Mouse (Mus musculus): ENCODE measurements around the gene Foxd2. TPM values are rescaled to one million over a fixed set of nuclear protein-coding genes. Genes with fewer than 3 reads are reported as not detected.
A peak's percentile ranks its signal among the peaks of the same experiment; 100 is the strongest.

Gene Foxd2
- polyA plus RNA-seq, 1 experiment from 2014 or later, result 5.2 TPM

- peaks cover 17% of the 10 kb centered on the region; the same call in 1 of the 2 replicates for H3K27me3 ChIP-seq
- no peak for ATAC-seq (ENCODE audit: low FRiP score, low read depth)
Observed at GRCm38 (mm10) chr4:114937459-114938047, 28.9 kb upstream of the Foxd2 start.

GRCm38 (mm10) chr4:114934188-114934587 is 25.5 kb upstream of the Foxd2 start:
- WGBS, result 85% methylated on average over 6 of the region's 6 CpGs
- no peak for ATAC-seq (ENCODE audit: low FRiP score, low read depth)

More at GRCm38 (mm10) chr4:114937459-114938047, 28.9 kb upstream of the Foxd2 start:
- Histone ChIP-seq H3K4me3 (no peak overlapping the region), H3K9me3 (no peaks in the 10 kb centered on the region), H3K27ac (replicated peaks) (no peak overlapping the region), H3K4me1 (peaks cover 5% of the 10 kb centered on the region; the same call in 1 of the 2 replicates), H3K9ac (replicated peaks) (no peak overlapping the region), H3K4me2 (replicated peaks) (no peak overlapping the region), H3K36me3 (no peaks in the 10 kb centered on the region)
- WGBS, result 62% methylated on average over 4 of the region's 4 CpGs

GRCm38 (mm10) chr4:114932747-114933146 is 24.1 kb upstream of the Foxd2 start:
- Histone ChIP-seq H3K4me3 (no peak overlapping the region), H3K4me1 (peaks cover 5% of the 10 kb centered on the region; the same call in 1 of the 2 replicates), H3K27me3 (peaks cover 46% of the 10 kb centered on the region), H3K27ac (replicated peaks) (no peak overlapping the region), H3K36me3 (no peaks in the 10 kb centered on the region), H3K4me2 (replicated peaks) (no peak overlapping the region), H3K9ac (replicated peaks) (no peak overlapping the region), H3K9me3 (no peaks in the 10 kb centered on the region)
- 88% methylated on average over 4 of the region's 4 CpGs for WGBS
- no peak for ATAC-seq (ENCODE audit: low FRiP score, low read depth)

More at GRCm38 (mm10) chr4:114934188-114934587, 25.5 kb upstream of the Foxd2 start:
- Histone ChIP-seq H3K4me1 (0 out of 2 replicates have a peak, but pooled peaks cover 2% of the 10 kb centered on the region), H3K4me2 (replicated peaks) (no peak overlapping the region), H3K27me3 (peaks cover 37% of the 10 kb centered on the region), H3K36me3 (no peaks in the 10 kb centered on the region), H3K9me3 (no peaks in the 10 kb centered on the region), H3K9ac (replicated peaks) (no peak overlapping the region), H3K27ac (replicated peaks) (no peak overlapping the region), H3K4me3 (no peak overlapping the region)

- Histone ChIP-seq H3K4me1 (peaks cover 17% of the 10 kb centered on the region), H3K4me2 (replicated peaks) (no peak overlapping the region), H3K27ac (replicated peaks) (no peak overlapping the region), H3K9me3 (no peaks in the 10 kb centered on the region), H3K27me3 (peaks cover 74% of the 10 kb centered on the region), H3K9ac (replicated peaks) (no peak overlapping the region), H3K4me3 (no peak overlapping the region), H3K36me3 (no peaks in the 10 kb centered on the region)
- ATAC-seq (ENCODE audit: low FRiP score, low read depth), result no peak
- 13% methylated on average over 15 of the region's 15 CpGs for WGBS
Observed at GRCm38 (mm10) chr4:114929155-114929554, 20.5 kb upstream of the Foxd2 start.

GRCm38 (mm10) chr4:114925917-114926312 is 17.2 kb upstream of the Foxd2 start, which contains the start of gene Foxe3:
Gene Foxe3 (minus strand): TSS chr4:114926013.
- under 1% methylated on average over 25 of the region's 25 CpGs for WGBS
- ATAC-seq (ENCODE audit: low FRiP score, low read depth), result no peak
- Histone ChIP-seq H3K27ac (replicated peaks) (no peak within 1 kb of the TSS), H3K9ac (replicated peaks) (no peak within 1 kb of the TSS; the same call in 1 of the 2 replicates), H3K36me3 (no peaks in the 10 kb centered on the region), H3K27me3 (peaks cover 80% of the 10 kb centered on the region), H3K4me3 (peak within 1 kb of the TSS; percentile 46), H3K4me2 (replicated peaks) (peak within 1 kb of the TSS; percentile 59), H3K9me3 (no peaks in the 10 kb centered on the region), H3K4me1 (peaks cover 17% of the 10 kb centered on the region)

- Histone ChIP-seq H3K27ac (replicated peaks) (no peak overlapping the region), H3K4me2 (replicated peaks) (peak overlapping the region; percentile 59), H3K27me3 (peaks cover 77% of the 10 kb centered on the region), H3K4me3 (peak overlapping the region; percentile 46), H3K9me3 (no peaks in the 10 kb centered on the region), H3K4me1 (peaks cover 17% of the 10 kb centered on the region), H3K9ac (replicated peaks) (no peak overlapping the region; the same call in 1 of the 2 replicates), H3K36me3 (no peaks in the 10 kb centered on the region)
- ATAC-seq (ENCODE audit: low FRiP score, low read depth), result peak; percentile 34; the same call in 1 of the 2 replicates
- under 1% methylated on average over 110 of the region's 125 CpGs for WGBS
Observed at GRCm38 (mm10) chr4:114924971-114925916, 16.6 kb upstream of the Foxd2 start.

- no peak for ATAC-seq (ENCODE audit: low FRiP score, low read depth)
- Histone ChIP-seq H3K4me2 (replicated peaks) (no peak overlapping the region), H3K27ac (replicated peaks) (no peak overlapping the region), H3K36me3 (no peaks in the 10 kb centered on the region), H3K27me3 (peaks cover 64% of the 10 kb centered on the region), H3K4me3 (no peak overlapping the region), H3K4me1 (no peaks in the 10 kb centered on the region), H3K9me3 (no peaks in the 10 kb centered on the region), H3K9ac (replicated peaks) (no peak overlapping the region)
- 50% methylated on average over 2 of the region's 2 CpGs for WGBS
Observed at GRCm38 (mm10) chr4:114917091-114917490, 8.4 kb upstream of the Foxd2 start.

- H3K36me3 ChIP-seq, result no peaks in the 10 kb centered on the region
- H3K27me3 ChIP-seq, result peaks cover 73% of the 10 kb centered on the region
- no peak overlapping the region for H3K9ac ChIP-seq (replicated peaks)
- ATAC-seq (ENCODE audit: low FRiP score, low read depth), result no peak
- H3K4me3 ChIP-seq, result no peak overlapping the region
- no peaks in the 10 kb centered on the region for H3K9me3 ChIP-seq
- H3K4me1 ChIP-seq, result no peaks in the 10 kb centered on the region
- H3K4me2 ChIP-seq (replicated peaks), result no peak overlapping the region
- WGBS, result 30% methylated on average over 4 of the region's 4 CpGs
- H3K27ac ChIP-seq (replicated peaks), result no peak overlapping the region
Observed at GRCm38 (mm10) chr4:114916056-114916455, 7.4 kb upstream of the Foxd2 start.

- peak; percentile 24; the same call in 1 of the 2 replicates for ATAC-seq (ENCODE audit: low FRiP score, low read depth)
Observed at GRCm38 (mm10) chr4:114913594-114913962, 4.9 kb upstream of the Foxd2 start.

GRCm38 (mm10) chr4:114912705-114913593 is 4.3 kb upstream of the Foxd2 start:
- Histone ChIP-seq H3K36me3 (no peaks in the 10 kb centered on the region), H3K27me3 (peaks cover 96% of the 10 kb centered on the region), H3K4me2 (replicated peaks) (no peak overlapping the region), H3K9me3 (no peaks in the 10 kb centered on the region), H3K27ac (replicated peaks) (no peak overlapping the region), H3K4me3 (0 out of 2 replicates have a peak overlapping the region, but pooled peaks have one; percentile 3), H3K4me1 (peaks cover 17% of the 10 kb centered on the region), H3K9ac (replicated peaks) (no peak overlapping the region)
- ATAC-seq (ENCODE audit: low FRiP score, low read depth), result no peak
- WGBS, result 3% methylated on average over 35 of the region's 35 CpGs

More at GRCm38 (mm10) chr4:114913594-114913962, 4.9 kb upstream of the Foxd2 start:
- H3K4me2 ChIP-seq (replicated peaks), result no peak overlapping the region
- no peaks in the 10 kb centered on the region for H3K36me3 ChIP-seq
- H3K9me3 ChIP-seq, result no peaks in the 10 kb centered on the region
- no peak overlapping the region for H3K4me3 ChIP-seq
- no peak overlapping the region for H3K9ac ChIP-seq (replicated peaks)
- WGBS, result 3% methylated on average over 13 of the region's 13 CpGs
- H3K27ac ChIP-seq (replicated peaks), result no peak overlapping the region
- H3K4me1 ChIP-seq, result peaks cover 10% of the 10 kb centered on the region
- H3K27me3 ChIP-seq, result peaks cover 90% of the 10 kb centered on the region
